Mouse (Mus musculus) midbrain, embryonic 14.5 days (tissue): ENCODE measurements at regions not wholly inside any gene's neighbourhood (a gene's known extent, or its start where the extent isn't known, plus 50 kb on each side); places are given as distances from the start of the nearest gene placed in this dataset.
A peak's percentile ranks its signal among the peaks of the same experiment; 100 is the strongest.

ENCODE experiments used
- ATAC-seq: fragments of 200-750 bp; cut with Nextera tagmentation; 2 replicates; pipeline ENCODE4 v1.8.0; 2017; ENCODE audit warnings: moderate number of reproducible peaks, moderate library complexity; ENCODE audit not compliant: low FRiP score, low TSS enrichment
- DNase-seq: peaks from one replicate; pipeline ENCODE4 v3.0.0-alpha.2; 2015
- H3K27ac ChIP-seq: fragments of 300-500 bp; sonication (generic); replicated peaks from 2 replicates; pipeline ENCODE4 v1.5.1; 2014; ENCODE audit warnings: mild to moderate bottlenecking, low read depth, low read length, moderate library complexity
- H3K27me3 ChIP-seq: fragments of 300-500 bp; sonication (generic); 2 replicates; pipeline ENCODE4 v1.6.1; 2014; ENCODE audit warnings: low read length, control low read depth, mixed read lengths; ENCODE audit not compliant: control insufficient read depth, insufficient read depth
- H3K36me3 ChIP-seq: fragments of 300-500 bp; sonication (generic); 2 replicates; pipeline ENCODE4 v1.6.1; 2014; ENCODE audit warnings: low read length, control low read depth; ENCODE audit not compliant: control insufficient read depth, insufficient read depth
- H3K4me1 ChIP-seq: fragments of 300-500 bp; sonication (generic); 2 replicates; pipeline ENCODE4 v1.6.1; 2014; ENCODE audit warnings: mild to moderate bottlenecking, antibody characterized with exemption, low read length, control low read depth; ENCODE audit not compliant: control insufficient read depth, insufficient read depth
- H3K4me2 ChIP-seq: fragments of 300-500 bp; sonication (generic); 2 replicates; pipeline ENCODE4 v1.6.1; 2014; ENCODE audit warnings: mild to moderate bottlenecking, low read length, moderate library complexity
- H3K4me3 ChIP-seq: fragments of 300-500 bp; sonication (generic); replicated peaks from 2 replicates; pipeline ENCODE4 v1.5.1; 2014; ENCODE audit warnings: low read depth, low read length
- H3K9ac ChIP-seq: fragments of 300-500 bp; sonication (generic); replicated peaks from 2 replicates; pipeline ENCODE4 v1.6.1; 2014; ENCODE audit warnings: mild to moderate bottlenecking, low read length, moderate library complexity
- H3K9me3 ChIP-seq: fragments of 300-500 bp; sonication (generic); 2 replicates; pipeline ENCODE4 v1.6.1; 2016; ENCODE audit warnings: low read length, control low read depth, mixed read lengths; ENCODE audit not compliant: control insufficient read depth
- WGBS: fragments of 180-500 bp; shearing (Covaris S2); extraction: QIAGEN DNeasy Blood & Tissue Kit; methylation state at CpG from one replicate; pipeline ENCODE4 v1.1.7; 2014; 5-methylcytosine and 5-hydroxymethylcytosine counted together

DNA sequence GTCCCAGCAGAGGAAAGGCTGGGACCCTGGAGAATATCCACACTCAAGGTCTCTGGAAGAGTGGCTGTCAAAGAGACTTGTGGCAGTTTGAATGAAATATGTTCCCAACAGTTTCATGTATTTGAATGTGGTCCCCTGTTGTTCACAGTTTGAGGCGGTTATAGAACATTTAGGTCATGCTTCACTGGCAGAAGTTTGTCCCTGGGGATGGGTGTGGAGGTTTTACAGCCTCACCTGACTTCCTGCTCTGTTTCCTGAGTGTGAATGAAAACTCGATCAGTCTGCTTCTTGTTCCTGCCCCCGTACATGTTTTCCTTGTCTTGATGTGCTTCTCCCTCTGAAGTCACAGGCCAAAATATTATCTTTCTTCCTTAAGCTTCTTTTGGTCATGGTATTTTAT is 277.4 kb upstream of the Vstm2b start:
- no peak overlapping the region for H3K4me2 ChIP-seq
- no peak overlapping the region for H3K9ac ChIP-seq
- no peaks in the 10 kb centered on the region for H3K9me3 ChIP-seq
- no peak for ATAC-seq
- H3K27me3 ChIP-seq = no peaks in the 10 kb centered on the region
- 79% methylated on average over 3 of the region's 3 CpGs for WGBS
- no peak for DNase-seq
- no peak overlapping the region for H3K27ac ChIP-seq
- no peak overlapping the region for H3K4me3 ChIP-seq
- H3K4me1 ChIP-seq = no peaks in the 10 kb centered on the region
- H3K36me3 ChIP-seq = no peaks in the 10 kb centered on the region

DNA sequence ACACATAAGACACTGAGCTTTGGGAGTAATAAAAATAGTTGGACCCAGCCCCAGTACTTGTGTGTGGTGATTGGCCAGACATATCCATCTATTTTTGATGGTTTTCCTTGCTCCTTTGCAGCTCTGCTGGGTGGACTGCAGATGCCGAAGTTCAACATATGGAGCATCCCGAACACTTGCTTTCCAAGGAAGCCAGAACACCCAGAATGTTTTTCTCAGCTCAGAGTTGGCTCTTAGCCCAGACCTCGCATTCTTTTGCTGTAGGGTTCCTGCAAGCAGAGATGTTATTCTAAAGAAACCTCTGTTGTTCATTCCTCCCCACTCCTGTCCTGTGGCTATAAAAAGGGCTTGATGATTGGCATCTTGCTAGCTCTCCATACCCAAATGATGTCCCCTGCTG is 275.3 kb upstream of the Vstm2b start:
- Histone ChIP-seq H3K27me3 (no peaks in the 10 kb centered on the region), H3K4me2 (no peak overlapping the region), H3K36me3 (no peaks in the 10 kb centered on the region), H3K9me3 (no peaks in the 10 kb centered on the region), H3K9ac (no peak overlapping the region), H3K4me1 (no peaks in the 10 kb centered on the region), H3K27ac (no peak overlapping the region), H3K4me3 (no peak overlapping the region)
- no peak for ATAC-seq
- peak; percentile 39 for DNase-seq
- WGBS = 67% methylated on average over 3 of the region's 3 CpGs

DNA sequence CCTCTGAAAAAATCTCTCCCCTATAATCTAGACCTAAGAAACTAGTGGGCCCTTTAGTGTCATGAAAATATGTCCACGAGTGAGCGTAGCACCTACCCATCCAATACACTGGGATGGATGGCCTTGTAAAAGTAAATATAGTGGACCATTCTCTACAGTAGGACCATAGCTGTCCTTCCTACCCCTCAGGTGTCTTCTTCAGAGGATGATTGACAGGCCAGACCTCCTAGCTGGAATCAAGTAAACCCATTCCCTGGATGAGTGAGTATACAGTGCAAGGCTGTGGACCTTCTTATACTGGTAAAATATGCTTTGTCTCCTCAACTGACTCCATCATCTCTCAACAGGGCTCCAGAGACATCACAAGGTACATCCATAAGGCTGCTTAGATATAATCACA is 274.8 kb upstream of the Vstm2b start:
- H3K4me1 ChIP-seq = no peaks in the 10 kb centered on the region
- H3K27ac ChIP-seq = no peak overlapping the region
- H3K4me3 ChIP-seq = no peak overlapping the region
- H3K9ac ChIP-seq = no peak overlapping the region
- no peak overlapping the region for H3K4me2 ChIP-seq
- no peaks in the 10 kb centered on the region for H3K27me3 ChIP-seq
- no peak for ATAC-seq
- DNase-seq = no peak
- WGBS = 98% methylated on average over 2 of the region's 2 CpGs
- H3K9me3 ChIP-seq = no peaks in the 10 kb centered on the region
- no peaks in the 10 kb centered on the region for H3K36me3 ChIP-seq

DNA sequence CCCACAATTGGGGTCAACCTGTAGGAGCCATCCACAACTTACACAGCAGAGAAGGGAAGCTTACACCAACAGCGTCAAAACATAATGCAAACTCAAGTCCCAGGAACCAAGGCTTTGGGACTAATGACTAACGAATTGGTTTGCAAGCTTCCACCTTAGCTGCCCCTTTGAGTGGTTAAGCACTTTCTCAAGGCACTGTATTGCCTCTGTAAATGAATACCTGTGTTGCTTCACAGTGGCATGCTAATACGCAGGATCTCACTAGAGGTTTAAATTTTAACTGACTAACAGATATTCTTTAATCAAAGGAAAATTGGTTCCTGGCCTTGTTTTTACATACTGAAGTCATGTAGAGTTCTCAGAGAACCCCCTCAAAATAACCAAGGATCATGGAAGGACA is 261.8 kb upstream of the Vstm2b start:
- Histone ChIP-seq H3K4me1 (no peaks in the 10 kb centered on the region), H3K9ac (no peak overlapping the region), H3K27me3 (no peaks in the 10 kb centered on the region), H3K9me3 (no peaks in the 10 kb centered on the region), H3K36me3 (no peaks in the 10 kb centered on the region), H3K4me3 (no peak overlapping the region), H3K4me2 (no peak overlapping the region), H3K27ac (no peak overlapping the region)
- no peak for DNase-seq
- WGBS = 89% methylated on average over 3 of the region's 3 CpGs
- ATAC-seq = no peak

DNA sequence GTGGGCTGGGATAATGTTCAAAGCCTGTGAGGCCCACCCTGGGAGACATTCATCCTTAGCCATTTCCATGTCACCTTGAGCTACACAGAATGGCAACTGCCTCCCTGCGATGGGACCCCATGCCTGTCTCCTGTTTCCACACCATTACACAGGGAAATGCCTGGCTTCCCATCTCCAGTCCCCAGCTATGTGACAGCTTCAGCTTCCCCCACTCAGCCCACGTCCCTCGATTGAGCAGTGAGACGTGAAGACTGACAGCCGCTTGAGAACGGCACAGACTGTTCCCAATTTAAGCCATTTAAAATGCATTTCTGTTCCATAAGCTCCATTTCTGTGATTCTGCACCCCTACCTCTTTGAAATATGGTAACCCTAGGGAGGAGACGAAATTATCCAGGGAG is 243.1 kb upstream of the Vstm2b start:
- H3K27ac ChIP-seq = no peak overlapping the region
- no peaks in the 10 kb centered on the region for H3K36me3 ChIP-seq
- H3K9ac ChIP-seq = no peak overlapping the region
- peaks cover 7% of the 10 kb centered on the region; the same call in 1 of the 2 replicates for H3K4me1 ChIP-seq
- peak; percentile 13 for DNase-seq
- 43% methylated on average over 7 of the region's 7 CpGs for WGBS
- no peak overlapping the region for H3K4me2 ChIP-seq
- H3K27me3 ChIP-seq = no peaks in the 10 kb centered on the region
- no peak for ATAC-seq
- H3K9me3 ChIP-seq = no peaks in the 10 kb centered on the region
- H3K4me3 ChIP-seq = no peak overlapping the region

DNA sequence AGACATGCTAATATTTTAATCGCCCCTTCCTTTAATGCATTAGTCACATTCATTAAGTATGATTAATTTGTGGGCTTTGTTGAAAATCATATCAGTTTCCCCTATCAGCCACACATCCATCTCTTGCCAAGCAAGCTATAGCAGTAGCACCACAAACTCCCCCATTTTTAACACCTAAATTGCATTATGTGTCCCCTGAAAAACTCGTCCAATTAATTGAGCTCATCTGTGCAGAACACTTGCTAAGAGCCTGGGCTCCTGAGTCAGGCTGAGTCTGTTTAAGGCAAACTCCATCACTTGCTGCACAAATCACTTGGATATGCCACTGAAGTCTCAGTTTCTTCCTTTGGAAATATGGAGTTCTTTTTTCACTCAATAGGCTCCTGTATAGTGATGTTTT is 242.7 kb upstream of the Vstm2b start:
- 77% methylated on average over 2 of the region's 2 CpGs for WGBS
- Histone ChIP-seq H3K9me3 (no peaks in the 10 kb centered on the region), H3K4me3 (no peak overlapping the region), H3K27me3 (no peaks in the 10 kb centered on the region), H3K4me1 (peaks cover 7% of the 10 kb centered on the region; the same call in 1 of the 2 replicates), H3K4me2 (no peak overlapping the region), H3K9ac (no peak overlapping the region), H3K27ac (no peak overlapping the region), H3K36me3 (no peaks in the 10 kb centered on the region)
- ATAC-seq (no peak), DNase-seq (no peak)

DNA sequence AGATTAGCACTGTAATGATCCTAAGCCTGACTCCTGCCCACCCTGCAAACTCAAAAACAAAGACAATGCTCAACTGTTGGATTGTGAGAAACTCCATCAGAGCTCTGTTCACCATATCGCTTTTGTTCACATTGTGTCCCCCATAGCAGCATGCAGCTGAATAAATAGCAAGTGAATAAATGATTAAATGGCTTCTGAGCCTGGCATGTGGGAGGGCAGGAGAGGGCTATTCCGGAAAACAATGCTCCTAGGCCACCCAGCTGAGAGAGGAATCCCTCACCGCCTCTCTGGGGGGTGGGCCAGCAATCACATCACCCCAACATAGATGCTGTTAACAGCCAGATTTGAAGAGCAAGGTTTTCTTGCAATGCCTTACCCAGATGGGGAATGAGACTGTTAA is 238.5 kb upstream of the Vstm2b start:
- H3K4me3 ChIP-seq = no peak overlapping the region
- ATAC-seq = no peak
- no peak overlapping the region for H3K4me2 ChIP-seq
- H3K4me1 ChIP-seq = peaks cover 7% of the 10 kb centered on the region; the same call in 1 of the 2 replicates
- H3K36me3 ChIP-seq = no peaks in the 10 kb centered on the region
- 9% methylated on average over 3 of the region's 3 CpGs for WGBS
- no peak for DNase-seq
- no peaks in the 10 kb centered on the region for H3K27me3 ChIP-seq
- no peaks in the 10 kb centered on the region for H3K9me3 ChIP-seq
- no peak overlapping the region for H3K27ac ChIP-seq
- H3K9ac ChIP-seq = no peak overlapping the region

DNA sequence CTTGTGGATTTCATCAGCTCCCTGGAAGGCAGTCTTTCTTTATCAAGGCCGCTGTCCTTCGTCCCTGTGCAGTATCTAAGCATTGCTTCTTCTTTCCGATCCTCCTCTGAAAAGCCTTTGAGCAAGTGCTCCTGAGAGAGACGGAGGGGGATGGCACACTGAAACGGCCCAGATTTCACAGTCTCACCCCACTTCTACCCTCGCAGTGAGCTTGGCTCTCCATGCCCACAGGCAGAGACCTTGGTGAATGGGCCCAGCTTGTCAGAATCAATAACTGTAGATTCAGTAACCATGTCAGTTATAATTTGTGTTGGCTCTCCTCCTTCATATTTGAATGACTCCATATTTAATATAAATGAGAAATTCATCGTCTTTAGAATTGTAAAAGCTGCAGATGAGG is 234.3 kb upstream of the Vstm2b start:
- Histone ChIP-seq H3K27ac (no peak overlapping the region), H3K27me3 (no peaks in the 10 kb centered on the region), H3K36me3 (no peaks in the 10 kb centered on the region), H3K4me1 (peaks cover 7% of the 10 kb centered on the region; the same call in 1 of the 2 replicates), H3K4me3 (no peak overlapping the region), H3K9me3 (no peaks in the 10 kb centered on the region), H3K4me2 (no peak overlapping the region), H3K9ac (no peak overlapping the region)
- 74% methylated on average over 7 of the region's 7 CpGs for WGBS
- ATAC-seq = no peak
- DNase-seq = no peak

DNA sequence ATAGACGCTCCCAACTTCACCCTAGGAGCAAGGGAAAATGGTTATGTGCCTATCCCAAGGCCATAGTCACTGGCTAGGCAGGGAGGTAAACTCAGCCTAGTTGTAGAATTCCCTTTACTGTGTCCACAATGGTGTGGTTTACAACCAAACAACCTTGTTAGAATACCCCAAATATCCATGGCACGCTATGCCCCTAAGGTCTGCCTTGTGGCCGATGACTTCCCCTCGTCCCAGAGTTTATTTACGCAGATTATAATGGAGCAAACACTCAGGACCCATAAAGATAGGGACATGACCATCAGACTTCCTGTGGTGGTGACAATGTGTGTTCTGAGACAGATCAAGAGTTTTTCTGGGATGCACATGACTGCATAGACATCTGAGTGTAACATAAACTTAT is 231.5 kb upstream of the Vstm2b start:
- Histone ChIP-seq H3K27ac (no peak overlapping the region), H3K9me3 (no peaks in the 10 kb centered on the region), H3K4me3 (no peak overlapping the region), H3K36me3 (no peaks in the 10 kb centered on the region), H3K4me2 (no peak overlapping the region), H3K27me3 (no peaks in the 10 kb centered on the region), H3K4me1 (no peaks in the 10 kb centered on the region), H3K9ac (no peak overlapping the region)
- ATAC-seq = no peak
- WGBS = 90% methylated on average over 5 of the region's 5 CpGs
- DNase-seq = no peak
